Mouse (Mus musculus): ENCODE data around the gene Hmcn1. TPM values are rescaled to one million over a fixed set of nuclear protein-coding genes. Genes with fewer than 3 reads are reported as not detected.

Gene Hmcn1
- polyA plus RNA-seq, 1 experiment from 2014 or later = 22.1 TPM

- ATAC-seq (ENCODE audit: insufficient number of reproducible peaks, insufficient read depth, low FRiP score, low read depth) = no peak
- H3K4me1 ChIP-seq (ENCODE audit: control insufficient read depth, insufficient read depth, low read length) = no peaks in the 10 kb centered on the region
- H3K4me3 ChIP-seq (ENCODE audit: low read depth, low read length) = no peak overlapping the region
- H3K27me3 ChIP-seq (ENCODE audit: control insufficient read depth, insufficient read depth, low read length) = no peaks in the 10 kb centered on the region
- H3K27ac ChIP-seq (ENCODE audit: low read length) = no peak overlapping the region
- H3K9me3 ChIP-seq (ENCODE audit: control insufficient read depth, low read depth, low read length) = no peaks in the 10 kb centered on the region
- WGBS = 89% methylated on average over 8 of the region's 8 CpGs
- peaks cover 3% of the 10 kb centered on the region; the same call in 1 of the 2 replicates for H3K36me3 ChIP-seq (ENCODE audit: control insufficient read depth, insufficient read depth, low read length)
- H3K4me2 ChIP-seq (replicated peaks; ENCODE audit: low read depth, low read length) = no peak overlapping the region
- no peak overlapping the region for H3K9ac ChIP-seq (replicated peaks; ENCODE audit: low read depth, low read length)
These were observed 419.8 kb downstream of the Hmcn1 start for GRCm38 (mm10) chr1:150573407-150573806.

DNA sequence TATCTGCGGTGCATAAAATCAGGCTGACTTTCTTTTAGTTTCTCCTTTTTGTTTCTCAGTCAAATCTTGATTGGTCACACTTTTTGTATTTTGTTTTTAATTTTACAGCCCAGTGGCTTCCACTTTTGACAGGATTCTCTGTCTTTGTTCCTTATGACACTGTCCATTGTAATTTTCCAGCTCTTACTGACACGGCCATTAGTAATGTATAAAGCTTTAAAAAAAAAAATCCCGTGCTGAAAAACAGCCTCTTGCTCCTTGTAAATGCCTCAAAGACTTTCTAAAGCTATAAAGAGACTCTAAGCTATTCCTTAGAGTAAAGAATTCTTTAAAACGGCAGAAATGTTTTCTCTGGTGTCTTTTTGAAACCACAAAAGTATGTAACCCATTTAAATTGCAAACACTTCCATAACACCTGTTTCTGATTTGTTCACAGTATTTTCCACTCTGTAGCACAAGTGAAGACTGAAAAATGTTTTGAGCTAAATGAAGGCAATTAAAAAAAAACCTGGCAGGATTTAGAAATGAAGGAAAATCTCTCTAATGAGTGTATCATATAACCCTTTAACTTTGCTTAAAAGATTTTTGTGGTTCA is 422.6 kb downstream of the Hmcn1 start:
- Histone ChIP-seq H3K27ac (ENCODE audit: low read length) (no peak overlapping the region), H3K4me1 (ENCODE audit: control insufficient read depth, insufficient read depth, low read length) (no peaks in the 10 kb centered on the region), H3K27me3 (ENCODE audit: control insufficient read depth, insufficient read depth, low read length) (no peaks in the 10 kb centered on the region), H3K4me2 (replicated peaks; ENCODE audit: low read depth, low read length) (no peak overlapping the region), H3K9ac (replicated peaks; ENCODE audit: low read depth, low read length) (no peak overlapping the region), H3K4me3 (ENCODE audit: low read depth, low read length) (no peak overlapping the region), H3K9me3 (ENCODE audit: control insufficient read depth, low read depth, low read length) (no peaks in the 10 kb centered on the region), H3K36me3 (ENCODE audit: control insufficient read depth, insufficient read depth, low read length) (peaks cover 3% of the 10 kb centered on the region; the same call in 1 of the 2 replicates)
- ATAC-seq (ENCODE audit: insufficient number of reproducible peaks, insufficient read depth, low FRiP score, low read depth) = no peak
- WGBS = 65% methylated on average over 4 of the region's 4 CpGs

DNA sequence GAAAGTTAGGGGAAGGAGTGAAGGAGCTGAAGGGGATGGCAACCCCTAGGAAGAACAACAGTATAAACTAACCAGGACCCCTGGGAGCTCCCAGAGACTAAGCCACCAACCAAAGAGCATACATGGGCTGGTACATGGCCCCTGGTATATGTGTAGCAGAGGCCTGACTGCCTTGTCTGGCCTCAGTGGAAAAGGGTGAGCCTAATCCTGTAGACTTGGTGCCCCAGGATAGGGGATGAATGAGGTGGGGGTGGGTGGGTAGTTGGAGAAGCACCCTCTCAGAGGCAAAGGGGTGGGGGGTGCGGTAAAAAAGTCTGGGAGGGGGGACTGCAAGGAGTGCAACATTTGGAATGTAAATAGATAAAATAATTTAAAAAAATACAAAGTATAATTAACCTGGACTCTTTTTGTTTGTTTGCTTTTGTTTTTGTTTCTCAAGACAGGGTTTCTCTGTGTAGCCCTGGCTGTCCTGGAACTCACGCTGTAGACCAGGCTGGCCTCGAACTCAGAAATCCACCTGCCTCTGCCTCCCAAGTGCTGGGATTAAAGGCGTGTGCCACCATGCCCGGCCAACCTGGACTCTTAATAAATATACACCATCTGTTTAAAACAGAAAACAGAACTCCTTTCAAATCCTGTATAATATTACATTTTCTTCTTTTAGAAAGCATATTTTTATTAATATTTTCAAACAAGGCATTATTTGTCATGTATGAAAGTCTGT is 423.3 kb downstream of the Hmcn1 start:
- no peaks in the 10 kb centered on the region for H3K9me3 ChIP-seq (ENCODE audit: control insufficient read depth, low read depth, low read length)
- no peak for ATAC-seq (ENCODE audit: insufficient number of reproducible peaks, insufficient read depth, low FRiP score, low read depth)
- H3K27ac ChIP-seq (ENCODE audit: low read length) = no peak overlapping the region
- 87% methylated on average over 5 of the region's 5 CpGs for WGBS
- H3K9ac ChIP-seq (replicated peaks; ENCODE audit: low read depth, low read length) = no peak overlapping the region
- H3K36me3 ChIP-seq (ENCODE audit: control insufficient read depth, insufficient read depth, low read length) = peaks cover 3% of the 10 kb centered on the region
- no peaks in the 10 kb centered on the region for H3K27me3 ChIP-seq (ENCODE audit: control insufficient read depth, insufficient read depth, low read length)
- H3K4me2 ChIP-seq (replicated peaks; ENCODE audit: low read depth, low read length) = no peak overlapping the region
- no peaks in the 10 kb centered on the region for H3K4me1 ChIP-seq (ENCODE audit: control insufficient read depth, insufficient read depth, low read length)
- no peak overlapping the region for H3K4me3 ChIP-seq (ENCODE audit: low read depth, low read length)

GRCm38 (mm10) chr1:150566287-150566686 is 426.9 kb downstream of the Hmcn1 start:
- H3K27me3 ChIP-seq (ENCODE audit: control insufficient read depth, insufficient read depth, low read length) = no peaks in the 10 kb centered on the region
- no peak overlapping the region for H3K4me2 ChIP-seq (replicated peaks; ENCODE audit: low read depth, low read length)
- H3K27ac ChIP-seq (ENCODE audit: low read length) = no peak overlapping the region
- no peaks in the 10 kb centered on the region for H3K4me1 ChIP-seq (ENCODE audit: control insufficient read depth, insufficient read depth, low read length)
- WGBS = 75% methylated on average over 4 of the region's 4 CpGs
- H3K9ac ChIP-seq (replicated peaks; ENCODE audit: low read depth, low read length) = no peak overlapping the region
- no peak overlapping the region for H3K4me3 ChIP-seq (ENCODE audit: low read depth, low read length)
- H3K36me3 ChIP-seq (ENCODE audit: control insufficient read depth, insufficient read depth, low read length) = no peaks in the 10 kb centered on the region; the same call in 1 of the 2 replicates
- H3K9me3 ChIP-seq (ENCODE audit: control insufficient read depth, low read depth, low read length) = no peaks in the 10 kb centered on the region
- ATAC-seq (ENCODE audit: insufficient number of reproducible peaks, insufficient read depth, low FRiP score, low read depth) = no peak

DNA sequence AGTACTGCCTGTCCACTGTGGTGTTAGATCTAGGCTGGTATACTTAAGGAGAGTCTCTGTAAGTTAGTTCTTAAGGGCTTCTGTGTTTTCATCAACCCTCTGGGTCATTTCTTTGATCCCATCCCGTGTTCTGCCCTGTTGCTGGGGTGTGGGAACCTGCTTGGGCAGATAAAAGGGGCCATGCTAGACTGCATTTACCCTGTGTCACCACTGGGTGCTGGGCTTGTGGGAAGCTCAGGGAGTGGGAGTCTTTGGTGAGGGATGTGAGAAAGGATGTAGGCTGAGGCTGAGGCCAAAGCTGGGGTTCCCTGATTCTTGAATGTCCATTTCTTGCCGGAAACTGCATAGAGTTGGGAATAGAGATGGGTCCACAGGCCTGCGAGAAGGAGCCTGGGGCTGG is 436.6 kb downstream of the Hmcn1 start:
- H3K9me3 ChIP-seq (ENCODE audit: control insufficient read depth, low read depth, low read length) = no peaks in the 10 kb centered on the region
- no peaks in the 10 kb centered on the region for H3K36me3 ChIP-seq (ENCODE audit: control insufficient read depth, insufficient read depth, low read length)
- no peak overlapping the region for H3K4me3 ChIP-seq (ENCODE audit: low read depth, low read length)
- ATAC-seq (ENCODE audit: insufficient number of reproducible peaks, insufficient read depth, low FRiP score, low read depth) = no peak
- H3K4me1 ChIP-seq (ENCODE audit: control insufficient read depth, insufficient read depth, low read length) = no peaks in the 10 kb centered on the region
- no peaks in the 10 kb centered on the region for H3K27me3 ChIP-seq (ENCODE audit: control insufficient read depth, insufficient read depth, low read length)
- H3K27ac ChIP-seq (ENCODE audit: low read length) = no peak overlapping the region
- H3K4me2 ChIP-seq (replicated peaks; ENCODE audit: low read depth, low read length) = no peak overlapping the region
- 63% methylated on average over 3 of the region's 3 CpGs for WGBS
- no peak overlapping the region for H3K9ac ChIP-seq (replicated peaks; ENCODE audit: low read depth, low read length)

DNA sequence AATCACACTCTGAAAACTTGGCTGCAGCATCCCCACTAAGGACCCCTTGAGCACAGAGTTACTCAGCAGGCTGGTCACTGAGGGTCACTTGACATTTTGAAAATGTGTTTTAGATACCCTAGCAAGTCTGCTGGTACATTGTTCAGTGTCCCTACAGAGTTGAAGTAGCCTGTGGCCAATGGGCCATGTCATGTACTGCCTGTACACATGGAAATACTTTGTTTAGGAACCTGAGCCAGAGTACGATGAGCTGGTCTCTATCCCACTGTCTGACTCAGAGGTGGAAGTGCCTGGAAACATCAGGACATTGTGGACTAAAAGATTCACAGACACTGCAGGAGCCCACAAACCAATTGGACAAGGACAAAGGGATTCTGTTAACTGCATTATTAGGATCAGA is 441.8 kb downstream of the Hmcn1 start:
- 92% methylated on average over 1 of the region's 1 CpGs for WGBS
- H3K27ac ChIP-seq (ENCODE audit: low read length) = no peak overlapping the region
- no peaks in the 10 kb centered on the region for H3K36me3 ChIP-seq (ENCODE audit: control insufficient read depth, insufficient read depth, low read length)
- no peak for ATAC-seq (ENCODE audit: insufficient number of reproducible peaks, insufficient read depth, low FRiP score, low read depth)
- H3K4me1 ChIP-seq (ENCODE audit: control insufficient read depth, insufficient read depth, low read length) = no peaks in the 10 kb centered on the region
- no peak overlapping the region for H3K4me2 ChIP-seq (replicated peaks; ENCODE audit: low read depth, low read length)
- no peak overlapping the region for H3K4me3 ChIP-seq (ENCODE audit: low read depth, low read length)
- H3K9ac ChIP-seq (replicated peaks; ENCODE audit: low read depth, low read length) = no peak overlapping the region
- no peaks in the 10 kb centered on the region for H3K27me3 ChIP-seq (ENCODE audit: control insufficient read depth, insufficient read depth, low read length)
- H3K9me3 ChIP-seq (ENCODE audit: control insufficient read depth, low read depth, low read length) = no peaks in the 10 kb centered on the region

GRCm38 (mm10) chr1:150546463-150546862 is 446.8 kb downstream of the Hmcn1 start:
- Histone ChIP-seq H3K36me3 (ENCODE audit: control insufficient read depth, insufficient read depth, low read length) (no peaks in the 10 kb centered on the region), H3K9me3 (ENCODE audit: control insufficient read depth, low read depth, low read length) (no peaks in the 10 kb centered on the region), H3K4me3 (ENCODE audit: low read depth, low read length) (no peak overlapping the region), H3K4me1 (ENCODE audit: control insufficient read depth, insufficient read depth, low read length) (no peaks in the 10 kb centered on the region), H3K27me3 (ENCODE audit: control insufficient read depth, insufficient read depth, low read length) (no peaks in the 10 kb centered on the region), H3K9ac (replicated peaks; ENCODE audit: low read depth, low read length) (no peak overlapping the region), H3K4me2 (replicated peaks; ENCODE audit: low read depth, low read length) (no peak overlapping the region), H3K27ac (ENCODE audit: low read length) (no peak overlapping the region)
- WGBS = 70% methylated on average over 3 of the region's 3 CpGs
- ATAC-seq (ENCODE audit: insufficient number of reproducible peaks, insufficient read depth, low FRiP score, low read depth) = no peak

DNA sequence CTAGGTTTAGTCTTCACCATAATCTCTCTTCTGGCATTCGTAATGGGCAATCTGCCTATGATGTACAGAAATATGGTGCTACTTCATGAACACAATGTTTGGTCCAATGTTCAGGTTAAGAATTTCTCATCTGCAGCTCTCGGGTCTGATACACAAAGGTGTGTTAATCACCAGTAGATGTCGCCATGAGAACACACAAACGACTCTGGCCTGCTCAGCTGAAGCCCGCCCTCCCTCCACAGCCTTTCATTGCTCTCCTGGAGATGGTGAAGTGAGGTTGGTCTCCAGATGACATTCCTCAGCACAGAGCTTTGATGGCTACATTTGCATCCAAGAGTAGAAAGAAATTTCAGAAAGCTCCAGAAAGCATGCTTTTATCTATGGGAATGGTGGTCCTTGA is 453.0 kb downstream of the Hmcn1 start:
- ATAC-seq (ENCODE audit: insufficient number of reproducible peaks, insufficient read depth, low FRiP score, low read depth) = peak; percentile 71
- Histone ChIP-seq H3K9me3 (ENCODE audit: control insufficient read depth, low read depth, low read length) (no peaks in the 10 kb centered on the region), H3K36me3 (ENCODE audit: control insufficient read depth, insufficient read depth, low read length) (no peaks in the 10 kb centered on the region), H3K4me1 (ENCODE audit: control insufficient read depth, insufficient read depth, low read length) (no peaks in the 10 kb centered on the region), H3K4me3 (ENCODE audit: low read depth, low read length) (no peak overlapping the region), H3K9ac (replicated peaks; ENCODE audit: low read depth, low read length) (no peak overlapping the region), H3K4me2 (replicated peaks; ENCODE audit: low read depth, low read length) (no peak overlapping the region), H3K27ac (ENCODE audit: low read length) (no peak overlapping the region), H3K27me3 (ENCODE audit: control insufficient read depth, insufficient read depth, low read length) (no peaks in the 10 kb centered on the region)
- 9% methylated on average over 5 of the region's 5 CpGs for WGBS
